15 mouse cellular contexts compared by ENCODE assay signal in the genomic region with DNA sequence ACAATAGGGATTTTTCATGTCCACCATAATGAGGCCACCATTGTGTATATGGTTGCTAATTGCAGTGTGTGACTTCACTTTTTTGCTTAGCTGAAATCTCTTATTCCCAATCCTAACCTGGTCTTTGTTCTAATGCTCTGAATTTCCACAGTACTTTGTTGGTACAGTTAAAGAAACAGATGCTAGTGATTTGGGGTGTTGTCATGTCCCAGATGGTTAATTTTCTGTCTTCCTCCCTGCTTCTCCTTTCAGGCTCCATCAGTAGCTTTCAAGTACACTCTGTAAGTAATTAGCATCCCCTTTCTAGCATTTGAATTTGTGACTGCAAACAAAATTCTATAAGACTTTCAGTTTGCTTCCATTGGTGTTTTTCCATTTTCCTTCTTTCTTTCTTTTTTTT.
"Had no signal": no experiment of that assay in that cellular context is flagged by ENCODE, and none has a peak within 500 bp of the region (broad histone marks: within the 10 kb centered on the region; RNA-seq: fewer than 3 reads in every experiment).

No protein-coding gene starts in this region.

- H3K27ac ChIP-seq: macrophage; midbrain, embryonic 13.5 days; midbrain, embryonic 15.5 days; neural tube, embryonic 12.5 days had no signal

- H3K9me3 ChIP-seq: megakaryocyte, embryonic 14.5 days; midbrain, embryonic 13.5 days; midbrain, embryonic 15.5 days; neural tube, embryonic 12.5 days had no signal

- ATAC-seq: midbrain, embryonic 13.5 days; midbrain, embryonic 15.5 days had no signal

- DNase-seq: lung, adult 18-20 months; lung, embryonic 14.5 days; lung, postnatal 14 days; lung, postnatal 36 days; right cerebral cortex, postnatal 14 days; spleen, adult 18-20 months; thymus, adult 18-20 months; thymus, postnatal 14 days; thymus, postnatal 36 days had no signal

- H3K36me3 ChIP-seq: midbrain, embryonic 13.5 days; midbrain, embryonic 15.5 days; neural tube, embryonic 12.5 days had no signal

- H3K4me3 ChIP-seq: megakaryocyte, embryonic 14.5 days; midbrain, embryonic 13.5 days; midbrain, embryonic 15.5 days; neural tube, embryonic 12.5 days had no signal

- H3K4me2 ChIP-seq: lung, embryonic 14.5 days; midbrain, embryonic 11.5 days; midbrain, embryonic 13.5 days; midbrain, embryonic 15.5 days; neural tube, embryonic 12.5 days had no signal

- H3K27me3 ChIP-seq: megakaryocyte, embryonic 14.5 days; midbrain, embryonic 13.5 days; midbrain, embryonic 15.5 days; neural tube, embryonic 12.5 days had no signal

- H3K9ac ChIP-seq: lung, embryonic 14.5 days; midbrain, embryonic 13.5 days; midbrain, embryonic 15.5 days; neural tube, embryonic 12.5 days had no signal

- H3K4me1 ChIP-seq: midbrain, embryonic 13.5 days; midbrain, embryonic 15.5 days; neural tube, embryonic 12.5 days had no signal
